Mouse (Mus musculus) brown adipose tissue, adult 24 weeks (tissue): ENCODE measurements around the gene Psmb5. TPM values are rescaled to one million over a fixed set of nuclear protein-coding genes. Genes with fewer than 3 reads are reported as not detected.

Experiments
- H3K27ac ChIP-seq: fragments of 200-500 bp; replicated peaks from 2 replicates; pipeline ENCODE4 v1.5.1; 2012; ENCODE audit warnings: low read depth, mild to moderate bottlenecking, low read length
- H3K4me1 ChIP-seq: fragments of 200-500 bp; 2 replicates; pipeline ENCODE4 v1.6.1; 2012; ENCODE audit warnings: low read length, mixed read lengths; ENCODE audit not compliant: control insufficient read depth, insufficient read depth, insufficient read length
- H3K4me3 ChIP-seq: fragments of 200-500 bp; 2 replicates; pipeline ENCODE4 v1.5.1; 2012; ENCODE audit warnings: low read depth, mild to moderate bottlenecking, low read length, moderate library complexity; ENCODE audit not compliant: insufficient read depth
- polyA plus RNA-seq: library from polyadenylated mRNA; stranded (reverse); fragments of >200 nt; gene quantifications from 2 replicates; pipeline ENCODE4 v1.2.4, GENCODE M21; 2012; ENCODE audit not compliant: missing spikeins, insufficient read depth, insufficient read length

Gene Psmb5
- polyA plus RNA-seq, 1 experiment = 231 TPM

DNA sequence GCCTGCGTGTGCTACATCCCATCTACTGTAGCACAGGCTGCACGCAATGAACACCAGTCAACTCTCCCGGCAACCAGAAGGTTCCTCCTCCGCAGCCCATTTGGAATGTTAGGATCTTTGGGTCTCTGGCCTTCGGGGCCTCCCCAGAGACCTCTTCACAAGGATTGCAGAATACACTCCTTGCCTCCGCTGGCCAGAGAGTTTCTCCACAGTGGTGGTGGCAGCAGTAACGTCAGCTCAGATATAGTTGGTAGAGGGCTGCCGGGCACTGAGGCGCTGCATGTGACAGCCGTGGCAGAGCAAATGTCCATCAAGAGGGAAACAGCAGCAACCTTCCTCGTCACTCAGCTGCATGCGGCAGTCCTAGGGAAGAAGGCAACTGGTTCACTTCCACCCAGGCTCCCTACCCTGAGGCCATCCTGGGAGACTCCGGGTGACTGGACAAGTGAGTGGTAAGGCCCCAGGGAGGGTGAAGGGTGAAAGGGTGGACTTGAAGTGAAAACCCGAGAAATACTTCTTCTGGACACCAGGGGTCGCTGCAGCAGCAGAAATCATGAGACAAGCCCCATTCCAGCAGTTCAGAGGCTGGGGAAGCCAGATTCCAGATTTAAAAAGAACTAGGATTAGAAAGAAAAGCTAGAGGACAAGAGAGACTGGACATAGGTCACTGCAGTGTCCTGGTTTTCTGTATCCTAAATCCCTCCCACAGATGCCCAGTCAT, 49.0 kb downstream of the Psmb5 start:
- H3K27ac ChIP-seq = peak overlapping the region; percentile 78
- H3K4me1 ChIP-seq = no peaks in the 10 kb centered on the region; the same call in 1 of the 2 replicates
- H3K4me3 ChIP-seq = peak overlapping the region; percentile 20; the same call in 1 of the 2 replicates

Other genes starting within 250 kb of the Psmb5 start
- gene Slc7a7, start 200.2 kb downstream of the Psmb5 start, polyA plus RNA-seq = 0.52 and 1.8 TPM in 2 replicates
- gene Mrpl52, start 191.1 kb downstream of the Psmb5 start, polyA plus RNA-seq = 145 and 148 TPM in 2 replicates
- 10.8 and 10.9 TPM in 2 replicates for gene Mmp14, start 186.4 kb downstream of the Psmb5 start, polyA plus RNA-seq
- 36.5 and 53.8 TPM in 2 replicates for gene Lrp10, start 153.9 kb downstream of the Psmb5 start, polyA plus RNA-seq
- gene Rem2, start 141.9 kb downstream of the Psmb5 start, polyA plus RNA-seq = not detected in 2 replicates
- 20.4 and 25.8 TPM in 2 replicates for gene Prmt5, start 100.5 kb downstream of the Psmb5 start, polyA plus RNA-seq
- 4.1 and 6.8 TPM in 2 replicates for gene Haus4, start 63.4 kb downstream of the Psmb5 start, polyA plus RNA-seq
- gene Ajuba, start 40.5 kb downstream of the Psmb5 start, polyA plus RNA-seq = 3.1 and 5.6 TPM in 2 replicates
- 2.6 and 5.2 TPM in 2 replicates for gene 4931414P19Rik, start 12.0 kb downstream of the Psmb5 start, polyA plus RNA-seq
- not detected in 2 replicates for gene Psmb11, start 3.4 kb upstream of the Psmb5 start, polyA plus RNA-seq
- gene Gm17606, start 22.9 kb upstream of the Psmb5 start, polyA plus RNA-seq = not detected in 2 replicates
- not detected in 2 replicates for gene Cdh24, start 23.3 kb upstream of the Psmb5 start, polyA plus RNA-seq
- 33.3 and 43.1 TPM in 2 replicates for gene 1700123O20Rik, start 68.2 kb upstream of the Psmb5 start, polyA plus RNA-seq
- 47.2 and 50.6 TPM in 2 replicates for gene Acin1, start 68.9 kb upstream of the Psmb5 start, polyA plus RNA-seq
- not detected in 2 replicates for gene Gm29776, start 80.8 kb upstream of the Psmb5 start, polyA plus RNA-seq
- not detected in 2 replicates for gene Cebpe, start 94.2 kb upstream of the Psmb5 start, polyA plus RNA-seq
- 2.4 and 2.8 TPM in 2 replicates for gene Slc7a8, start 163.9 kb upstream of the Psmb5 start, polyA plus RNA-seq
- gene Rnf212b, start 196.1 kb upstream of the Psmb5 start, polyA plus RNA-seq = 1.5 and 2.0 TPM in 2 replicates